Mouse (Mus musculus) bone marrow, adult 2 months (tissue): ENCODE measurements around the gene Dlst. TPM values are rescaled to one million over a fixed set of nuclear protein-coding genes. Genes with fewer than 3 reads are reported as not detected.
A peak's percentile ranks its signal among the peaks of the same experiment; 100 is the strongest.

ENCODE experiments used
- H3K27ac ChIP-seq: fragments of 200-500 bp; 2 replicates; pipeline ENCODE4 v1.5.1; 2012; ENCODE audit warnings: low read depth, mild to moderate bottlenecking, control low read depth, inconsistent platforms, low read length; ENCODE audit not compliant: control insufficient read depth, poor library complexity, insufficient read depth
- H3K4me1 ChIP-seq: fragments of 200-500 bp; 2 replicates; pipeline ENCODE4 v1.6.1; 2011; ENCODE audit warnings: low read length; ENCODE audit not compliant: control insufficient read depth, insufficient read depth
- H3K4me3 ChIP-seq: fragments of 200-500 bp; replicated peaks from 2 replicates; pipeline ENCODE3; 2011; ENCODE audit warnings: mild to moderate bottlenecking, low read depth, low read length, control low read depth; ENCODE audit not compliant: control insufficient read depth
- CTCF ChIP-seq: fragments of 200-500 bp; IDR thresholded peaks from 2 replicates; pipeline ENCODE4 v1.5.1; 2011; ENCODE audit warnings: low read length, control low read depth; ENCODE audit not compliant: control insufficient read depth, insufficient read depth
- POLR2A ChIP-seq: fragments of 200-500 bp; IDR thresholded peaks from 2 replicates; pipeline ENCODE4 v1.6.1; 2011; ENCODE audit warnings: low read depth, mild to moderate bottlenecking, control low read depth, low read length, borderline replicate concordance; ENCODE audit not compliant: control insufficient read depth
- WGBS: fragments of 180-500 bp; shearing (Covaris S2); methylation state at CpG from one replicate; pipeline ENCODE4 v1.1.7; 2018; 5-methylcytosine and 5-hydroxymethylcytosine counted together
- polyA plus RNA-seq: library from polyadenylated mRNA; stranded (reverse); fragments of >200 nt; gene quantifications from 2 replicates; pipeline ENCODE4 v1.2.4, GENCODE M21; 2011; ENCODE audit warnings: low replicate concordance; ENCODE audit not compliant: missing spikeins, insufficient read depth, insufficient read length

The Dlst gene
- polyA plus RNA-seq, 1 experiment, result 102 TPM

- 74% methylated on average over 11 of the region's 11 CpGs for WGBS
- H3K4me1 ChIP-seq, result peaks cover 2% of the 10 kb centered on the region; the same call in 1 of the 2 replicates
- no peak for TF ChIP-seq POLR2A
- TF ChIP-seq CTCF, result no peak
- H3K4me3 ChIP-seq, result no peak overlapping the region
- H3K27ac ChIP-seq, result no peak overlapping the region
Measured at GRCm38 (mm10) chr12:85175926-85176845, 65.6 kb downstream of the Dlst start.

- 2% methylated on average over 32 of the region's 32 CpGs for WGBS
- TF ChIP-seq CTCF (no peak), POLR2A (no peak; the same call in 1 of the 2 replicates)
- H3K27ac ChIP-seq, result no peak overlapping the region
- H3K4me3 ChIP-seq, result no peak overlapping the region
- H3K4me1 ChIP-seq, result peaks cover 2% of the 10 kb centered on the region; the same call in 1 of the 2 replicates
Measured at GRCm38 (mm10) chr12:85176846-85177523, 66.4 kb downstream of the Dlst start.

DNA sequence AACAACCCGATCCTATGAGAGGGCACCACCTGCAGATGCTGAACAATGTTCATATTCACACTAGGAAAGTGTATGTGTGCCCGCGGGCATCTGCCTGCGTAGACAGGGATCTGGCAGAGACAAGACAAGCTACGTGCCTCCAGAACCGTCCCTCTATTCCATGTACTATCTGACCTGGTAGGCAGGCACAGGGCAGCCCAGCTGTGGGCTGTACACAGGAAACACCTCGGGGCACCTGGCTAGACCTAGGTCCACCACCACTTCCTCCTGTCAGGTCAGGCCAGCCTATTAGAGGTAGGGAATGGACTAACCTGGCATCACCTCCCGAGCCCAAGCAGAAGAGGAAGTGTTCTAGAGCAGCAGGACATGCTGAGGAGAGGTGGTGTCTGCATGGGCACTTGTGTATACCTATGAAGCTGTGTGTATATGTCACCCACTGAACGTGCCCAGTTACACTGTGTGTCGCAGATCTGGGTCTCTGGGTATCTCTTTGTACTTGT lies 67.2 kb downstream of the Dlst start, which contains the start of gene Pgf:
Gene Pgf, minus strand, starts transcription at position 51 of the 500 bp plus-strand sequence.
- Histone ChIP-seq H3K27ac (no peak within 1 kb of the TSS), H3K4me1 (peaks cover 2% of the 10 kb centered on the region; the same call in 1 of the 2 replicates), H3K4me3 (no peak within 1 kb of the TSS)
- 39% methylated on average over 10 of the region's 10 CpGs for WGBS
- TF ChIP-seq CTCF (0 out of 2 replicates have a peak, but pooled peaks have one; percentile 2), POLR2A (no peak)

DNA sequence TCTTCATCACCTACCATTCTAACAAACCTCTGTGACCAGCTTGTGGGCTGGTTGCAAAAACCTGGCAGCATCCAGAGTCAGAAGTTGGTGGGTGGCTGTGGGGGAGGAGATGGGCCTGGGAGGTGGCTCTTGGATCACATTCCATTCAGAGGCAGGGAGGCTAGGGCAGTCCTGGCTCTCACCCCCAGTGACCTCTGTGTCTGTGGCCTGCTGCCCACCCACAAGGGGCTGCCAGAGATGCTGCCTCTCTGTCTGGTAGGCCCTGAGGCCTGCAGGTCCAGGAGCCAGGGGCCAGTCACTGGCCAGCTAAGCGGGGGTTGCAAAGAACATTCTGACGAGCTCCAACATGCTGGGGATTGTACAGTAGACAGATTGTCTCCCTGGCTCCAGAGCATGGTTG lies 67.7 kb downstream of the Dlst start:
- 85% methylated on average over 2 of the region's 2 CpGs for WGBS
- Histone ChIP-seq H3K4me3 (no peak overlapping the region), H3K4me1 (peaks cover 2% of the 10 kb centered on the region; the same call in 1 of the 2 replicates), H3K27ac (no peak overlapping the region)
- TF ChIP-seq POLR2A (no peak), CTCF (no peak)

- no peak overlapping the region for H3K4me3 ChIP-seq
- peaks cover 2% of the 10 kb centered on the region; the same call in 1 of the 2 replicates for H3K4me1 ChIP-seq
- H3K27ac ChIP-seq, result no peak overlapping the region
- 38% methylated on average over 17 of the region's 17 CpGs for WGBS
- no peak for TF ChIP-seq CTCF
- TF ChIP-seq POLR2A, result no peak
Measured at GRCm38 (mm10) chr12:85181475-85182344, 71.1 kb downstream of the Dlst start.

DNA sequence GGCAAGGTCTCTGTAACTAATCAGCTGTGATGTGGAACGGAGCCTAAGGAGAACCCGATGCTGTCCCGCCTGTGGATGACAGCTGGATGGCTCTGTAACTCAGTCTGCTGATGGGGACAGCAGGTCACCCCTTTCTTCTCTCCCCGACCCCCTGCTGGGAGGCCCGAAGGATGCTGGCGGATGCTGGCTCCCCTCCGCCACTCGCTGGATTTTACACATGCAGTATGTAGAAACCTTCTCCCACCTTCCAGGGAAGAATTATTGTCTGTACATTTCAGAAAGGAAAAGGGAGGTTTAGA lies 71.7 kb downstream of the Dlst start:
- WGBS, result 39% methylated on average over 8 of the region's 8 CpGs
- H3K27ac ChIP-seq, result no peak overlapping the region
- no peak for TF ChIP-seq CTCF
- TF ChIP-seq POLR2A, result no peak
- no peak overlapping the region for H3K4me3 ChIP-seq
- peaks cover 2% of the 10 kb centered on the region; the same call in 1 of the 2 replicates for H3K4me1 ChIP-seq

DNA sequence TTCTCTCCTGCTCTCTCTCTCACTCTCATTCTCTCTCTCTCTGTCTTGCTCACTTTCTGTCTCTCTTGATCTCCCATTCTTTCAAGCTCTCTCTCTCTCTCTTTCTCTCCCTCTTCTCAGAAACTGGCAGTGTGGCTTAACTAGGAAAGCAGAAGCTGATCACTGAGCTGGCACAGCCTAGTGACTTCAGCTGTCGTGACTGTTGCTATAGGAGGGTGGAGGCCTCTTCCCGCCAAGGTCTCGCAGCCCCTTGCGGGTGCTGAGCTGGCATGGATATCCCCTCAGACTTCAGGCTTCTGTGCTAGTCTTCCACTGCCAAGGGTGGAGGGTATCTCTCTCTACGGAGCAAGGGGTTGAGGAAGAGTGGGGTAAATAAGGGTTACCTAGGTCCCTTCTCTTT lies 72.3 kb downstream of the Dlst start:
- no peak overlapping the region for H3K4me3 ChIP-seq
- TF ChIP-seq CTCF, result no peak
- TF ChIP-seq POLR2A, result no peak
- H3K27ac ChIP-seq, result no peak overlapping the region
- 17% methylated on average over 5 of the region's 5 CpGs for WGBS
- H3K4me1 ChIP-seq, result peaks cover 1% of the 10 kb centered on the region; the same call in 1 of the 2 replicates
